Mouse (Mus musculus): ENCODE data around the gene Akna. TPM values are rescaled to one million over a fixed set of nuclear protein-coding genes. Genes with fewer than 3 reads are reported as not detected.

Gene Akna
- polyA plus RNA-seq, 1 experiment from 2014 or later = 5.2 TPM

DNA sequence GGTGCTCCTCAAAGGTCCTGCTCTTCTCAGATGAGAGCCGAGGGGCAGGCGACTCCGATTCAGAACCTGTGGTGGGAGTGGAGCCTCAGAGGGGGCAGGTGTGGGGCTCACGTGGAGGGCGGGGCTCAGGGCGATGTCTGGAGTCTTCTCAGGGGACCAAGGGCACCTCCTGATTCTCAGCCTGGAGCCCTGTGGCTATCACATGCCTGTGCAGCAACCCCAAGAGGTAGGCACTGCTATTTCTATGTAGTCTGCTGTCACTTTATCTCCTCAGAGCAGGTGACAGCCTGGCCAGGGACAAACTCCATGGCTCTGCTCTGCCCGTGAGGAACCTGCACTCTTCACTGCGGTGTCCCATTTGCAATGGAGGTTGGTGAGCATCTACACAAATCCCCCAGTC, 29.8 kb downstream of the Akna start:
- Histone ChIP-seq H3K9me3 (replicated peaks; ENCODE audit: control insufficient read depth, low read length) (no peaks in the 10 kb centered on the region), H3K4me2 (ENCODE audit: low read depth, low read length) (no peak overlapping the region), H3K4me3 (ENCODE audit: low read depth, low read length) (no peak overlapping the region), H3K9ac (replicated peaks; ENCODE audit: low read length) (no peak overlapping the region), H3K27ac (replicated peaks; ENCODE audit: low read depth, low read length) (no peak overlapping the region), H3K36me3 (replicated peaks; ENCODE audit: control insufficient read depth, insufficient read depth, low read depth, low read length) (no peaks in the 10 kb centered on the region; the same call in none of the 2 replicates), H3K27me3 (ENCODE audit: control insufficient read depth, insufficient read depth, low read length) (no peaks in the 10 kb centered on the region), H3K4me1 (ENCODE audit: control insufficient read depth, insufficient read depth, low read length) (no peaks in the 10 kb centered on the region)
- DNase-seq (ENCODE audit: low spot score) (no peak), ATAC-seq (replicated peaks; ENCODE audit: insufficient number of reproducible peaks, low FRiP score, low TSS enrichment, low read depth) (no peak)
- WGBS = 93% methylated on average over 8 of the region's 8 CpGs

DNA sequence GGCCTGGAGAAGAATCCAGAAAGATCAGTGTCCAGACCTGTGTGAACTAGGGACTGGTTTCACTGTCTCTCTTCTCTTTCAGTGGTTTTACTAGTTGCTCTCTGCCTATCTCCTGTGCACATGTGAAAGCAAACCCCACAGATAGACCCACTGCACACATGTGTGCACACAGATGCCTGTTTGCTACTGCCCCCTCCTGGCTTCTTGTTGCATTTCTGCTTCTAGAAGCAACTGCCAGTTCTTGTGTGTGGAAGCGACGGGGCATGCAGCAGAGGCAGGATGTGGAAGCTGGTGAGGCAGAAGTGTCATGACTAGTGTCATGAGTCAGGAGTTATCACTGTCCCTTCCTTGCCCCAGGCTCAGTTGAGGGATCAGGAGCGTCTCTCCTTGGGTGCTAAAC, 31.3 kb downstream of the Akna start:
- Histone ChIP-seq H3K36me3 (replicated peaks; ENCODE audit: control insufficient read depth, insufficient read depth, low read depth, low read length) (no peaks in the 10 kb centered on the region; the same call in none of the 2 replicates), H3K4me3 (ENCODE audit: low read depth, low read length) (no peak overlapping the region), H3K27ac (replicated peaks; ENCODE audit: low read depth, low read length) (no peak overlapping the region), H3K9ac (replicated peaks; ENCODE audit: low read length) (no peak overlapping the region), H3K9me3 (replicated peaks; ENCODE audit: control insufficient read depth, low read length) (no peaks in the 10 kb centered on the region), H3K27me3 (ENCODE audit: control insufficient read depth, insufficient read depth, low read length) (no peaks in the 10 kb centered on the region), H3K4me1 (ENCODE audit: control insufficient read depth, insufficient read depth, low read length) (no peaks in the 10 kb centered on the region), H3K4me2 (ENCODE audit: low read depth, low read length) (no peak overlapping the region)
- DNase-seq (ENCODE audit: low spot score) = peak; percentile 63
- ATAC-seq (replicated peaks; ENCODE audit: insufficient number of reproducible peaks, low FRiP score, low TSS enrichment, low read depth) = no peak
- 58% methylated on average over 3 of the region's 3 CpGs for WGBS

DNA sequence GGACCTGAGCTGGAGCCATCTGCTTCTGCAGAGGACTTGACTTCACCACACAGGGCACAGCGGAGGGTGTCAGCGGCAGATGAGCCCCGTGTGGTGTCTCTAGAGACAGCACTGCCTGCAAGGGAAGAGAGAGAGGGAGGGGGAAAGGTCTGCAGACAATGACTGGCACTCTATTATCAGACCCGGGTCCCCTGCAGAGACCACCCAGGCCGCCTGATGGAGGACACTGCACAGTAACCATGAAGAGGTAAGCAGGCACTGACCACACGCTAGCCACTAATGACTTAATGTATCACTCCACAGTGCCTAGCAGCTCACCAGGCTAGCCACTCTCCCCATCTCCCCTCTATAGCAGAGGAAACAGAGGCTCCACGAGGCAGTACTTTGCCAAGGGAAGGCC, 32.3 kb downstream of the Akna start:
- no peak overlapping the region for H3K4me3 ChIP-seq (ENCODE audit: low read depth, low read length)
- H3K9me3 ChIP-seq (replicated peaks; ENCODE audit: control insufficient read depth, low read length) = no peaks in the 10 kb centered on the region
- no peak for ATAC-seq (replicated peaks; ENCODE audit: insufficient number of reproducible peaks, low FRiP score, low TSS enrichment, low read depth)
- H3K27me3 ChIP-seq (ENCODE audit: control insufficient read depth, insufficient read depth, low read length) = no peaks in the 10 kb centered on the region
- no peak for DNase-seq (ENCODE audit: low spot score)
- H3K36me3 ChIP-seq (replicated peaks; ENCODE audit: control insufficient read depth, insufficient read depth, low read depth, low read length) = no peaks in the 10 kb centered on the region; the same call in 1 of the 2 replicates
- H3K9ac ChIP-seq (replicated peaks; ENCODE audit: low read length) = no peak overlapping the region
- 42% methylated on average over 7 of the region's 7 CpGs for WGBS
- no peak overlapping the region for H3K4me2 ChIP-seq (ENCODE audit: low read depth, low read length)
- no peak overlapping the region for H3K27ac ChIP-seq (replicated peaks; ENCODE audit: low read depth, low read length)
- H3K4me1 ChIP-seq (ENCODE audit: control insufficient read depth, insufficient read depth, low read length) = no peaks in the 10 kb centered on the region

DNA sequence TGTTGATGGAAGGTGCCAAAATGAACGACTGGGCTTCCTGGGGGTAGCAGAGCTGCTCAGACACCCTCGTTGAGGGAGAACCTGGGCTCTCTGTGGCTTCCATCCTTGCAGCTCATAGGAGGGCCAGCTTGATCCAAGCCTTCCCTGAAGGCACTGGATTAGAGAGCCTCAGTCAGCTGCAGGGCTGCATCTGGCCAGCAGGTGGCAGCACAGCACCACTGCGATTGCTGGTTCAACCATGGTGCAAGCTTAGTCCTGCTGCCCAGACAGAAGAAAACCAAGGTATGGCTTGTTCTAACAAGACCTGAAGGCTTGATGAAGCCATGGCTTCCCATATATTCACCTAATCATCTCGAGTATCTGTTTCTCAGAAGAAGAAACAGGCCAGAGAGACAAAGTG, 34.6 kb downstream of the Akna start:
- no peaks in the 10 kb centered on the region for H3K27me3 ChIP-seq (ENCODE audit: control insufficient read depth, insufficient read depth, low read length)
- ATAC-seq (replicated peaks; ENCODE audit: insufficient number of reproducible peaks, low FRiP score, low TSS enrichment, low read depth) = 0 out of 2 replicates have a peak, but pooled peaks have one; percentile 27

DNA sequence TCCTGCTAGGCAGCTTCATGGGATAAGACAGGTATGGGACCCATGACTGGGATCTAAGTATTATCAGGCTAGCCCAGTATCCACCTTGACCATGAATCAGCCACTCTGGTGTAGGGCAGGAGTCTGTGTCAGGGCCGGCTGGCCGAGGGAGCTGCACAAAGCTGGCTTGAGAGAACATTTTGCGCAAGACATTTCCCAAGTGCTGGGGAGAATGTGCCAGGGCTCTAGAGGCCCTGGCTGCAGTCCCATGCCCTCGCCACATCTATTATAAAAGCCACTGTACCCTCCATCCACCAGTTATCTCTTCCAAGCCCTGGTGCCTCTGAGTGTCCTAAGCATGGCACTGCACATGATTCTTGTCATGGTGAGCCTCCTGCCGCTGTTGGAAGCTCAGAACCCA, 41.0 kb downstream of the Akna start, which contains the start of gene Orm2:
Gene Orm2, plus strand, starts transcription at position 300 of the 400 bp plus-strand sequence.
- no peak for DNase-seq (ENCODE audit: low spot score)
- 93% methylated on average over 5 of the region's 5 CpGs for WGBS

More for the DNA sequence above, 34.6 kb downstream of the Akna start:
- Histone ChIP-seq H3K36me3 (replicated peaks; ENCODE audit: control insufficient read depth, insufficient read depth, low read depth, low read length) (no peaks in the 10 kb centered on the region; the same call in 1 of the 2 replicates), H3K4me3 (ENCODE audit: low read depth, low read length) (no peak overlapping the region), H3K9me3 (replicated peaks; ENCODE audit: control insufficient read depth, low read length) (no peaks in the 10 kb centered on the region), H3K27ac (replicated peaks; ENCODE audit: low read depth, low read length) (no peak overlapping the region), H3K9ac (replicated peaks; ENCODE audit: low read length) (no peak overlapping the region), H3K4me1 (ENCODE audit: control insufficient read depth, insufficient read depth, low read length) (no peaks in the 10 kb centered on the region), H3K4me2 (ENCODE audit: low read depth, low read length) (no peak overlapping the region)
- 18% methylated on average over 4 of the region's 4 CpGs for WGBS
- DNase-seq (ENCODE audit: low spot score) = peak; percentile 85

DNA sequence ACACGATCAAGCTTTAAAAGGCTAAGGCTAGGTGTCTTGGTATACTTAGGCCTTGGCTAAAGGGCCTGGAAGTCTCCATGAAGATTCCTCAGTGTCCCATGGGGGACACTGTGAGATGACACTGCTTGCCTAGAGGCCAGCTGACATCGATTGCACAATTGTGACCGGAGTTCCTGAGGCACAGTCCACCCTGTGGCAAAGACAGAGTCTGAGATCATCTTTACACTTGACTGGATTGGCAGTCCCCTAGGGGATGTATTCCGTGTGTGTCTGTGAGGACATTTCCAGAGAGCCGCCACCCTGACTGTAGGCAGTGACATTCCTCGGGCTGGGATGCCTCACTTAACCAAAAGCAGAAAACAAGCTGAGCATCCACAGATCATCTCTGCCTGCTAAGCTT, 43.3 kb downstream of the Akna start:
- Histone ChIP-seq H3K36me3 (replicated peaks; ENCODE audit: control insufficient read depth, insufficient read depth, low read depth, low read length) (no peaks in the 10 kb centered on the region), H3K9ac (replicated peaks; ENCODE audit: low read length) (no peak overlapping the region), H3K9me3 (replicated peaks; ENCODE audit: control insufficient read depth, low read length) (no peaks in the 10 kb centered on the region), H3K4me3 (ENCODE audit: low read depth, low read length) (no peak overlapping the region), H3K4me1 (ENCODE audit: control insufficient read depth, insufficient read depth, low read length) (no peaks in the 10 kb centered on the region), H3K4me2 (ENCODE audit: low read depth, low read length) (no peak overlapping the region), H3K27ac (replicated peaks; ENCODE audit: low read depth, low read length) (no peak overlapping the region), H3K27me3 (ENCODE audit: control insufficient read depth, insufficient read depth, low read length) (no peaks in the 10 kb centered on the region)
- ATAC-seq (replicated peaks; ENCODE audit: insufficient number of reproducible peaks, low FRiP score, low TSS enrichment, low read depth) (no peak), DNase-seq (ENCODE audit: low spot score) (no peak)
- 80% methylated on average over 6 of the region's 6 CpGs for WGBS

More for the DNA sequence above, 41.0 kb downstream of the Akna start, which contains the start of gene Orm2:
- no peaks in the 10 kb centered on the region for H3K27me3 ChIP-seq (ENCODE audit: control insufficient read depth, insufficient read depth, low read length)
- no peak within 1 kb of the TSS for H3K4me3 ChIP-seq (ENCODE audit: low read depth, low read length)
- no peaks in the 10 kb centered on the region for H3K9me3 ChIP-seq (replicated peaks; ENCODE audit: control insufficient read depth, low read length)
- H3K4me1 ChIP-seq (ENCODE audit: control insufficient read depth, insufficient read depth, low read length) = no peaks in the 10 kb centered on the region
- H3K4me2 ChIP-seq (ENCODE audit: low read depth, low read length) = no peak within 1 kb of the TSS
- H3K36me3 ChIP-seq (replicated peaks; ENCODE audit: control insufficient read depth, insufficient read depth, low read depth, low read length) = no peaks in the 10 kb centered on the region
- H3K9ac ChIP-seq (replicated peaks; ENCODE audit: low read length) = no peak within 1 kb of the TSS
- H3K27ac ChIP-seq (replicated peaks; ENCODE audit: low read depth, low read length) = no peak within 1 kb of the TSS
- ATAC-seq (replicated peaks; ENCODE audit: insufficient number of reproducible peaks, low FRiP score, low TSS enrichment, low read depth) = no peak

- DNase-seq (ENCODE audit: low spot score) (no peak), ATAC-seq (replicated peaks; ENCODE audit: insufficient number of reproducible peaks, low FRiP score, low TSS enrichment, low read depth) (no peak)
- Histone ChIP-seq H3K4me2 (ENCODE audit: low read depth, low read length) (no peak overlapping the region), H3K27me3 (ENCODE audit: control insufficient read depth, insufficient read depth, low read length) (no peaks in the 10 kb centered on the region), H3K9ac (replicated peaks; ENCODE audit: low read length) (no peak overlapping the region), H3K4me3 (ENCODE audit: low read depth, low read length) (no peak overlapping the region), H3K36me3 (replicated peaks; ENCODE audit: control insufficient read depth, insufficient read depth, low read depth, low read length) (no peaks in the 10 kb centered on the region), H3K4me1 (ENCODE audit: control insufficient read depth, insufficient read depth, low read length) (no peaks in the 10 kb centered on the region), H3K9me3 (replicated peaks; ENCODE audit: control insufficient read depth, low read length) (no peaks in the 10 kb centered on the region), H3K27ac (replicated peaks; ENCODE audit: low read depth, low read length) (no peak overlapping the region)
- 49% methylated on average over 2 of the region's 2 CpGs for WGBS
Measured at GRCm38 (mm10) chr4:63356981-63357570, 46.1 kb downstream of the Akna start.

DNA sequence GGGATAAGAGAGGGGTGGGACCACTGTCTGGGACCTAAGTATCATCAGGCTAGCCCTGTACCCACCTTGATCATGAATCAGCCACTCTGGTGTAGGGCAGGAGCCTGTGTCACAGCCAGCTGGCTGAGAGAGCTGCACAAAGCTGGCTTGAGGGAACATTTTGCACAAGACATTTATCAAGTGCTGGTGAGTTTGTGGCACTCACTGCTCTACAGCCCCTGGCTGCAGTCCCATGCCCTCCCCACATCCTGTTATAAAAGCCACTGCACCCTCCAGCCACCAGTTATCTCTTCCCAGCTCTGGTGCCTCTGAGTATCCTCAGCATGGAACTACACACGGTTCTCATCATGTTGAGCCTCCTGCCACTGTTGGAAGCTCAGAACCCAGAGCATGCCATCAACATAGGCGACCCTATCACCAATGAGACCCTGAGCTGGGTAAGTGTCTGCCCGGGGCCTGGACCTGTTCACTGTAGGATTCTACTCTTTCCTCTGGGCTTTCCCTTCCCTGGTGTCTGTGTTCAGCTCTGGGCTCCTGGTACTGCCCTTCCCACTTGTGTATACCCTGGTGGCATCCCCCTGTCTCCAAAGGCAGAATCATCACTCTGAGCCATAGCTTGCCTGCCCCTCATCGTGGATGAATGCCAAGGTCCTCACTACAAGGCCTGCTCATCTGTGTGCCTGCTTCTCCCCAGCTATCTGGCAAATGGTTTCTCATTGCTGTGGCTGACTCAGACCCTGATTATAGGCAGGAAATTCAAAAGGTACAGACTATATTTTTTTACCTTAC, 47.1 kb downstream of the Akna start, which contains the start of gene Orm3:
Gene Orm3, plus strand, starts transcription at position 286 of the 789 bp plus-strand sequence.
- DNase-seq (ENCODE audit: low spot score) = no peak

More for the DNA sequence above, 47.1 kb downstream of the Akna start, which contains the start of gene Orm3:
- Histone ChIP-seq H3K4me2 (ENCODE audit: low read depth, low read length) (no peak within 1 kb of the TSS), H3K9me3 (replicated peaks; ENCODE audit: control insufficient read depth, low read length) (no peaks in the 10 kb centered on the region), H3K4me3 (ENCODE audit: low read depth, low read length) (no peak within 1 kb of the TSS), H3K36me3 (replicated peaks; ENCODE audit: control insufficient read depth, insufficient read depth, low read depth, low read length) (no peaks in the 10 kb centered on the region), H3K9ac (replicated peaks; ENCODE audit: low read length) (no peak within 1 kb of the TSS), H3K27me3 (ENCODE audit: control insufficient read depth, insufficient read depth, low read length) (no peaks in the 10 kb centered on the region), H3K4me1 (ENCODE audit: control insufficient read depth, insufficient read depth, low read length) (no peaks in the 10 kb centered on the region), H3K27ac (replicated peaks; ENCODE audit: low read depth, low read length) (no peak within 1 kb of the TSS)
- no peak for ATAC-seq (replicated peaks; ENCODE audit: insufficient number of reproducible peaks, low FRiP score, low TSS enrichment, low read depth)
- 79% methylated on average over 4 of the region's 4 CpGs for WGBS
